Mouse (Mus musculus) retina, embryonic 14.5 days (tissue): ENCODE data around the gene Trpc5os.

Source experiments
- DNase-seq: peaks from one replicate; pipeline ENCODE4 v3.0.0-alpha.2; 2015; ENCODE audit warnings: low spot score

Trpc5os gene

DNA sequence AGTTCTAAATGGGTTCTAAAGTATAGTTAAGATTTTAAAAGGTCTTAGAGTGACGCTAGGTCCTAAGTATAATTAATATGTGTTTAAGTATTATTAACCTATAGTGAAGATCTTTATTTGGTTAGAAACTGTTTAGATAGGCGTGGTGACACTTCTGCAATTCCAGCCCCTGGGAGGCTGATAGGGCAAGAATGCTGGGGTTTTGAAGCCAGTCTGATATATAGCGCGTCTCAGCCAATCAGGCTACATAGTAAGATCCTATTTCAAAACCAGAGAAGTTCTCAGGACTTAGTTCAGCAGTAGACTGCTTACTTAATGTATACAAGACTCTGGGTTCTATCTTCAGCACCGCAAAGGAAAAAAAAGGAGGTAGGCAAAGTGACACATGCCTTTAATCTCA, at the start of gene Trpc5os:
TSS of gene Trpc5os (plus strand) at position 301 of the 400 bp plus-strand sequence.
- no peak for DNase-seq

DNA sequence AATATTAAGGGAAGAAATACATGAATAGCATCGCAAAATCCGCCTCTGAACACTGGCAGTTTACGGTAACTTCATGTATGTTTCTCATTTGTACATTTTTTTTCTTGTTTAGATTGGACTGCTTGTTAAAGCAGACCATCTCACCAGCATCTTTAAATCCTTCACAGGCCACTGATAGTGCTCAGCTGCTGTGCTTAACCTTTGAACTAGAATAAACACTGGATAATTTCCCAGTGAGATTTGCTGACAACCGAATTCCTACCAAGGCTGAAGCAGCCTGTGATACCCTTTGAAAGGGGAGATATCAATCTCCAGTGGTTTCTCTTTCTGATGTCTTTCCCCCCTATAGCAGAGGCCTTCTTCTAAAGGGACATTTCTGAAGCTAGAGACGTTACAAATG, 48.3 kb upstream of the Trpc5os start:
- DNase-seq, result no peak

GRCm38 (mm10) chrX:144420259-144420658, 36.1 kb upstream of the Trpc5os start:
- no peak for DNase-seq

DNA sequence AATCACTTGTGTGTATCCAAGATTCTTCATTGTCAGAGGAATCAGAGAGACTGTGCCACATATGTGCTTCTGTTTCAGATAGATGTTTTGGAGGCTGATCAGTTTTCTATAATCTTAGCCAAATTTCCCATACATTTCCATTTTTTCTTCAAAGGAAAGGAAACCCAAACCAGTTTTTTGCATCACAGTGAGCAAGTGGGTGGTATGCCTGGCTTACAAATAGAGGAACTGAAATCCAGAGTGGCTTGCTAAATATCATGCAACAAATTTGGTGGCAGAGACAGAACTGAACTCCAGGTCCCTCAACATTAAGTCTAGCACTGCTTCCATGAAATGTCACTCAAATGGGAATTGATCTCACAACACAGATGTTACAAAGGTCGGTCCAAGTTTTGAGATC, 35.3 kb upstream of the Trpc5os start:
- no peak for DNase-seq

DNA sequence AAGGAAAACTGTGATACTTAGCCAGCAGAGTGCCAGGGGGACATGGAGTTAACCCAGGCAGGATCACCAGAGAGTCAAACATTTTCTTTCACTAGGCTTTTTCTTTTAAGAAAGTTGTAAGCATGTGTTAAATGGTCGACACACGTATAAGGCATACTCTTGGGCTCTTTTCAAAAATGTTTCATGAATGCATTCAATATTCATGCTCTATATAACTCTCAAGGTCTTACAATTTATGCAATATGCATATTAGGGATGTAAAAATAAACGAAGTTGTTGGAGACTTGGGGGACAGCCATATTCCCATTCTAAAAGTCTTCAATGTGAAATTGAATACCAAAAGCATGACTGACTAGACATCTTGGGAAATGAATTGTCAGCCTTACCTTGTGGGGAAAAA, 32.5 kb upstream of the Trpc5os start:
- no peak for DNase-seq

DNA sequence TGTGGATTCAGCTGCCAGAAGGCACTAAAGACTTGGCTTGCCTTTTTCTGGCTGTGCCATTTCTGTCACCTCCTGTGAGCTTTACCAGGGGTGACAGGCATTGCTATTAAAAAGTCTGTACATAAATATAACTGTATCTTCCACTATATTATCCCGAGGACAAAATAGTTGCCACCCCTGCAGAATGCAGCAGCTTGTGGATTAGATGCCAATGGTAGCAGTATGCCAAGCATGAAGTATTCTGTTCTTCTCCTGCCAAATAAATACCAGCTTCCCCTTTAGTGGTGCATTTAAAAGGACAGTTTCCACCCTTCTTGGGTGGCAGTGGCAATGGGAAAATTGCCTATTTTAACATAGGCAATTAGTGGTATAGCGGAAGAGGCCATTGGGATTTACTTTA, 8.0 kb downstream of the Trpc5os start:
- DNase-seq, result no peak

DNA sequence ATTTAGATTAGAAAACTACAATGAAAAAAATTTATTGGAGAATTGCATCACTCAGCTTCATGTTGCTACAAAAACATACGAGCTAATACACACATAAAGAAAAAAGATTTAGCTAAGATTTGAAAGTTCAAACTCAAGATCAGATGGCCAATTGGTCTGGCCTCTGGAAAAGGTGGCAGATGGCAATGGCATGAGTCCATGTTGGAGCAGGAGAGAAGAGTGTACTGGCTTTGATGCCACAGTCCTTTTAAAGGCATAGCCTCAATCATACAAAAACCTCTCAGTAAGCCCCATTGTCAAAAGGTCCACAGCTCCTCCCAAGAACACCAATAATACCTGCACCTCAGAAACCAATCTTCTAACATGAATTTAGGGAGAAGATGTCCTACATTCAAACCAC, 35.0 kb downstream of the Trpc5os start:
- no peak for DNase-seq

DNA sequence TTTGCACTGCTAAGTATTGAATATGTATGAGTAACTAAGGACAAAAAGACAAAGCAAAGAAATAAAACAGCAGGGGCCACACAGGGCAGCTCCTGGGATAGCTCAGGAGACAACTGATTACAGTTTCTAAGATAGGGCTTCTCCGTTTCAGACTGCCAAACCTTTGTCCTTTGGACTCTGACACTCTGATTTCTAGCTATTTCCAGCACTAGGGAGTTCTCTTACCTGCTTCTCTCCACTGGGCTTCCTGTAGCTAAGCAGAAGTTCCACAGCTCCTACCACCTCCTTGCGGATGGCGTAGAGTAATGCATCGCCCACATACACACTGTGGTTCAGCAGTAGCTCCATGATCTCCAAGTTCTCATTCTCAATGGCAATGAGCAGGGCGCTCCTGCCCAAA, 66.9 kb downstream of the Trpc5os start:
- no peak for DNase-seq

DNA sequence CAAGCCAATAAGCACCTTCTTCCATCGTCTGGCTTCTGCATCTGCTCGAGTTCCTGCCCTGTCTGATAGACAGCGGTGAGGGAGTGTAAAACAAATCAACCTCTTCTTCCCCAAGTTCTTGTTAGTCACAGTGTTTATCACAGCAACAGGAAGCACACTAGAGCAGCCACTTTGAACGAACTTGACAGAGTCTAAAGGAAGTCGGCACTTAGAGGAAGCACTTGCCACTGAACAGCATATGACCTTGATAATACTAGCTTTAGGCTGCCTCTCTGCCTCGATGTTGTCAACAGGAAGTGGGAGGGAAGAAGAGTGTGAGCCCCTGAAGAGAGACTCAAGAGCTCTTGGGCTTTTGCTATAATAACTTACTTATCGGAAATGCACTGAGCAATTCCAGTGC, 69.7 kb downstream of the Trpc5os start:
- no peak for DNase-seq
